Mouse (Mus musculus) bone marrow macrophage, adult 2 months (primary cell): Measurements from ENCODE around the gene Pecam1.

Experiments used
- CTCF ChIP-seq: IDR thresholded peaks from 2 replicates; pipeline ENCODE4 v1.5.1; 2012; ENCODE audit warnings: low read depth, mild to moderate bottlenecking, low read length, moderate library complexity
- POLR2A ChIP-seq: IDR thresholded peaks from 2 replicates; pipeline ENCODE4 v1.6.1; 2012; ENCODE audit warnings: mild to moderate bottlenecking, low read depth, low read length, borderline replicate concordance

DNA sequence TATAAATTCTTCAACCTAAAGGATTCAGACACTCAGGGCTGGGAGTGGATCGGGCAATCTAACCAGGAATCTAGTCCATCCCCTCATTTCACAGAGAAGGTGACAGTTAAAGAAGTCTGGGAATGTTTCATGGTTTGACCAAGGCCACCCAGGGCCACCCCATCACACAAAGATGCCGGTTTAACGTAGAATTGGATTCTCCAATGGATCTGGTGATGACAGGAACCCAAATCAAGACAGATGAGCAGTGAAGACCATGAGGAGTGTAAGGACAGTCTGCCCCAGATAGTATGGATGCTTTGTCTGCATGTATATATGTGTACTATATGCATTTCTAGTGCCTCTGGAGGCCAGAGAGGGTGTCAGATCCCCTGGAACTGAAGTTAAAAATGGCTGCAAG lies 80.2 kb downstream of the Pecam1 start:
- no peak for TF ChIP-seq CTCF
- TF ChIP-seq POLR2A: no peak
